Mouse (Mus musculus) bone marrow macrophage, adult 2 months (primary cell): ENCODE data around the gene Nptxr. TPM values are rescaled to one million over a fixed set of nuclear protein-coding genes. Genes with fewer than 3 reads are reported as not detected.

ENCODE experiments used
- H3K27ac ChIP-seq: 2 replicates; pipeline ENCODE4 v1.5.1; 2012; ENCODE audit warnings: low read depth, low read length; ENCODE audit not compliant: insufficient read depth
- H3K4me1 ChIP-seq: 2 replicates; pipeline ENCODE4 v1.6.1; 2012; ENCODE audit warnings: low read length; ENCODE audit not compliant: control insufficient read depth, insufficient read depth
- H3K4me3 ChIP-seq: 2 replicates; pipeline ENCODE4 v1.5.1; 2012; ENCODE audit warnings: mild to moderate bottlenecking, low read length, moderate library complexity; ENCODE audit not compliant: insufficient read depth
- CTCF ChIP-seq: IDR thresholded peaks from 2 replicates; pipeline ENCODE4 v1.5.1; 2012; ENCODE audit warnings: low read depth, mild to moderate bottlenecking, low read length, moderate library complexity
- POLR2A ChIP-seq: IDR thresholded peaks from 2 replicates; pipeline ENCODE4 v1.6.1; 2012; ENCODE audit warnings: mild to moderate bottlenecking, low read depth, low read length, borderline replicate concordance
- polyA plus RNA-seq: library from polyadenylated mRNA; stranded (reverse); fragments of >200 nt; gene quantifications from 2 replicates; pipeline ENCODE4 v1.2.4, GENCODE M21; 2012; ENCODE audit not compliant: missing spikeins, insufficient read depth, insufficient read length

Gene Nptxr
- polyA plus RNA-seq, 1 experiment, result 4.5 TPM

DNA sequence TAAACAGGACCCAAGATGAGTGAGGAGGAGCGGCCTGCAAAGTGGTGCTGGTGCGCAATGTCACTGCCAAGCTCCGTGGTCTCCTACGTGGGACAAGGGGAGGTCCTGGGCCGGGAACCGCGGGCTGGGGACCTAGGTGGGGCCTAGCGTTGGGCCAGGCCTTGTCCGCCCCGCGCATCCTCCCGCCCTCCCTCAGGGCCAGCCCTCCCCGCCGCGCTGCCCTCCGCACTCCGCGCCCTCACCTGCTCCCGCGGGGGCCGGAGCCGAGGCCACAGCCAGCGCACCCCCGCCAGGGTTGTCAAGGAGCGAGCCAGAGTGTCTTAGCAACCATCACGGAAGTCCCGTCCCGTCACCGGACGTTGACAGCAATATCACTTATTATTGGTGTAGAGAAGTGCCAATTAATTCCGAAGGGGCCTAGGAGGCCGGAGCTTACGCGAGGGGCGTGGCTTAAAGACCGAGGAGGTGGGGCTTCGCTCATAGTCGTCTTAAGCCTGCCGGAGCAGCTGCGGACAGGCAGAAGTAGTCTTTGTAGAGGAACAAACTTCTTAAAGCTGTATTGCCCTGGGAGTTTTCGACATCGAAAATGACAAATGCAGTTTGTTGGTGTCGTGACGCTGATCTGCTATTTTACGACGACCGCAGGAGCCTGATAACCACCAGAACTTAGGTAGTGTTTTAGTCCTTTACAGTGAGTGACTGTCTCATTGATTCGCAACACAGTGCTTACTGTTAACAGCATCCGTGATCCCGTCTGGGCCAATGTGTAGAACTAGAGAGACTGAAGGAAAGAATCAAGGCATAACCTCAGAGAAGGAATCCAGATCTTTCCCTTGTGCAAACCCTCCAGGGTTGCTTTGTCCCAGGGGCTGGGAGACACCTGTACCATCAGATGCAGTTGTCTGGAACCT lies 30.2 kb downstream of the Nptxr start:
- H3K4me3 ChIP-seq, result peak overlapping the region; percentile 75
- TF ChIP-seq POLR2A (no peak), CTCF (no peak)
- H3K27ac ChIP-seq, result peak overlapping the region; percentile 49
- H3K4me1 ChIP-seq, result peaks cover 30% of the 10 kb centered on the region

DNA sequence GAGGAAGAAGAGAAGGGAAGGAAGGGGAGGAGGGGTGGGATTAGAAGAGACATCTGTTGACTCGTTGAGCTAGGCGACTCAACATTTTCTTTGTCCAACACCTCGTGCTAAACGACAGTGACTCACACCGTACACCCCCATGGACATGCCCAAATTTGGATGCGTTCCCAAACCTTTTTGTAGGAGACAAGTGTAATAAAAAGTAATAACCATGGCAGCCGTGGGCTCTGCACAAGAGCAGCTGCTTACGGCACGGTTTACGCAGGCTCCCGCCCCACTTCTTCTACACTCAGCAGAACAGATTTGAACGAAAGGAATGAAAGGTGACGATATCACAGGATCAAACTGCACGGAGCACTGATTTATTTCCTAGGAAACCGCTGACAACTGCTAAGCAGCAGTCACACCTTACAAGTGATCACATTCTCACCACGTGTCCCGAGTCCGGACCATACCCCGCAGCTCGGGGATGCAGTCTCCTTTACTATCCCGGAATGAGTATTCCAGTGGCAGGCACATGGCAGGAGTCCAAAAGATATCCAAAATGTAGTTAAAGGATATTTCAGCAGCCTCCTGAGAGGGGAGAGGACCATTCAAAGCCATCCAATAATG lies 33.8 kb downstream of the Nptxr start:
- TF ChIP-seq CTCF (no peak), POLR2A (no peak)
- Histone ChIP-seq H3K4me1 (peaks cover 50% of the 10 kb centered on the region), H3K27ac (no peak overlapping the region), H3K4me3 (no peak overlapping the region)

DNA sequence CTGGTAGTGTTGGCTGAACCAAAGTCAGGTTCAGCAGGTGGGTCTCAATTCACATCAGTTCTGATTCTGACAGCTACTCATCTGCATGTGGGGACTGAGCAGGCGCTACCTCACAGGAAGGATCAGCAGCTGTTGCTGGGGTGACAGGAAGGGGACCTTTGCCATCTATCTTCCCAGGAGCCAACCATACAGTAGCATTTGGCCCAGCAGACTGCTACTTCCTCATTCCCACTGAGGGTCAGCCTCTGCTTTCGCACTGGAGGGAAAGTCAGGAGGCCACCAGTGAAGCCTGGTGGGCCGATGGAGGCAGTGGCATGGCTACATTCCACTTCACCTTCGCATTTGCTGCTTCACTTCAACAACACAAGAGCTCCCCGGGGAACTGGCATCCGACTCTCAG lies 36.3 kb downstream of the Nptxr start:
- Histone ChIP-seq H3K4me1 (peaks cover 66% of the 10 kb centered on the region), H3K4me3 (peak overlapping the region; percentile 15), H3K27ac (peak overlapping the region; percentile 59)
- TF ChIP-seq CTCF (no peak), POLR2A (no peak)

DNA sequence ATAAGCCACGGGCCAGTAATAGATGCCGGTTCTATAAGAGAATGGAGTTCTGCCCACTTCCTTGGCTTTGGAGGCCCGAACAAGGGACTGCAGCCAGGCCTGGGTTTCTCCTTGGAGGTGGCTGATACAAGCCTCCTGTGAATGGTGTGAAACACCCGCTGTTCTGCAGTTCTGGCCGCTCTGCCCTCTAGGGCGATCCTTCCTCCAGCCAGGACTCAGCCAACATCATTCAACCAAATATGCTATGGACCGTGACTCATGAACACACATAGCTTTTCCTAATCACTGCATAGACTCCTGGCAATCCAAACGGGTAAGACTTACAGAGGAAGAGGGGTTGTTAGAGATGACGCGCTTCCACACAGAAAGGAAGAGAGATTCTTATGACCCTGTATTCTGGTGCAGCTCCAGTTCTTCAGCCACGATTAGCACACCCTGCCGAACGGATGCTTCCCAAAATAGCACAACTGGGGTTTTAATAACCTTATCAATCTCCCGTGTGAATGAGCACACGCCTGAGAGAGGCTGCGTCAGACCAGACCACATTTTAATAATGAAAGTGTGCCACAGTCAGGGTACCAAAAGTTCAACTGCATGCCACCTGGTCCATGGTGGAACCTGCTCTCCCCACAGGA lies 37.1 kb downstream of the Nptxr start:
- peaks cover 61% of the 10 kb centered on the region for H3K4me1 ChIP-seq
- H3K27ac ChIP-seq, result no peak overlapping the region
- no peak for TF ChIP-seq POLR2A
- TF ChIP-seq CTCF, result no peak
- H3K4me3 ChIP-seq, result no peak overlapping the region

DNA sequence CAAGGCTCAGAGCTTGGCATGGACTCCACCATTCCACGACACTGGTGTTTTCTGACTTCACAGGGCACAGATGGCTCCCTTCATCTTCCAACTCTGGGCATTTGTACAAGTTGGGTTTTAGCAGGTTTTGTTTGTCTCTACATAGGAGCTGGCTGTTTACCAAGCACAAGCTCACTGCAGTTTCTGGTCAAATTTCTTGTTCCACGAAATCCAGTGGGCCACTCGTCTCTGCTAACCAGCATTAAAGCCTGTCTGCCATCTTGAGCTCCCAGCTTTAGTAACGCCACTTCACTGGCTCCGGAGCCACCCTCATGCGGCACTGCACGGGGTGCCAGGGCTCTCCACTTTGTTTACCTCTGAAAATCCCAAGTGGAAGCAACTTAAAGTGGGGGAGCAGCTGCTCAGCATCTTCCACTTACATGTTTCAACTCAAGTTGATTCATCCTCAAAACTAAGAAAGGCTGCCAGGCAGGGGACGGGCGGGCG lies 37.9 kb downstream of the Nptxr start:
- TF ChIP-seq CTCF (no peak), POLR2A (no peak)
- Histone ChIP-seq H3K27ac (no peak overlapping the region), H3K4me1 (peaks cover 61% of the 10 kb centered on the region), H3K4me3 (no peak overlapping the region)

DNA sequence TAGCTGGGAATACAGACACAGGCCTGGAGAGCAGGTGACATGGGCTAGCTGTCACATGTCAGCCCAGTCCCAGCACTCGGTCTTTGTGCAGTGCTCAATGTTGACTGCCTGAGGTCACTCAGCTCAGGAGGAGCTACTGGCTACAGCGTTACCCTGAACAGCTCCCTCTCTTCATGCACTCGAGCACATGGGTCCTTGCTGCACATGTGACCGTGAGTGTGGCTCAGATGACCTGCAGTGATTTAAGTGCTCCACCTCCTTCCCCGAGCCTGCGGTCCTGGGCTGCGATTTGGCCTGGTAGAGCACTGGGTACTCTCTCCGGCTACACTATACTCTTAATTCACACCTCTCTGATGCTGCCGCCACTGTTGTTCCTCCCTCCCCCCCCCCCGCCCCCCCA lies 38.4 kb downstream of the Nptxr start:
- H3K4me1 ChIP-seq, result peaks cover 61% of the 10 kb centered on the region
- no peak overlapping the region for H3K27ac ChIP-seq
- TF ChIP-seq CTCF, result no peak
- no peak for TF ChIP-seq POLR2A
- no peak overlapping the region for H3K4me3 ChIP-seq

DNA sequence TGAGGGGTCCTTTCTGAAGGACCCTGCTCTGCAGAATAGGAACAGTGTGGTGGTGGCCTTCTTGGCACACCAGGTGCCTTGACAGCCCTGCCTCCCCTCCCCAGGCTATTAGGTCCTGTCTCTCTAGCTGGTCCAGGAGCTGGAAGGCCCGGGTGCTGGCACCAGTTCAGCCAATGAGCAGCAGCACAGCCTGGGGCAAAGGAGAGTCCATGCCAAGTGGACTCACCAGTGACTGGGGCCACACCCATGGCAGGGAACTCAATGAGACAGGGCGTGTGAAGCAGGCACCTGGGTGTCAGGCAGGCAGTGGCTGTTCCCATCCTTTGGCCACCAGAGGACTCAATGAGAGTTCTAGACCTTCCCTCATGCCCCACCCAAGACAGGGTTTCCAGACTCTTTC lies 39.2 kb downstream of the Nptxr start:
- no peak overlapping the region for H3K4me3 ChIP-seq
- H3K4me1 ChIP-seq, result peaks cover 62% of the 10 kb centered on the region
- no peak overlapping the region for H3K27ac ChIP-seq
- TF ChIP-seq CTCF, result no peak

DNA sequence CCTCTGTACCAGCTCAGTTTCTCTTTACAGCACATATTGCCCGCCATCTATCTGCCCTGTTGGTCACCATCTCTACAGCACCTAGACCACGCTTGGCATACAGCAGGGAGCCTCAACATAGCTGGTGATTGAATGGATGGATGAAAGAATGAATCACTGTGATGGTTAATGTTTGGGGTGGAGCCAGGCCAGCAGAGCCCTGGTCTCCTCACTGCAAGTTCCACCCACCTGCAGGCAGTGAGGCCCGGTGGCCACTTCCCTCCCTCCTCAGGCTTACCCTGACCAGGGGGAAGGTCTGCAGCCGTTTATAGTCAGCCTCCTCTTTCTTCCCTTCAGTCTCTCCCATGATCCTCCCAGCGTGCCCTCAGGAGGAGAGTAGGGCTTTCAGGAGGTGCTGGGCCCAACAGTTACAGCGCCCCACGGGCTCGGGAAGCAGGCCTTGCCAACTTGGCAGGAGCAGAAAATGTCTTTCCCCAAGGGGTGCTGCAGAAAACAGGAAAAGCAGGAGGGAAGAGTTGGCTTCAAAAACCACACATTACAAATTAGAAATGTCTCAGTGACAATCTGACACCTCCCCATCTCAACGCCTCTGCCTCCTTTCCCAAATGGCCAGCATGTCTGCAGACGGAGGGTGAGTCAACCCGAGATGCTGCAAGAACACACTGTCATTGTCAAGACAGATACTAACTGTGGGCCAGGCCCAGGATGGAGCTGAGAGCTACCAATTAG lies 39.9 kb downstream of the Nptxr start:
- Histone ChIP-seq H3K4me1 (peaks cover 57% of the 10 kb centered on the region), H3K4me3 (no peak overlapping the region), H3K27ac (no peak overlapping the region)
- no peak for TF ChIP-seq CTCF
- no peak for TF ChIP-seq POLR2A

DNA sequence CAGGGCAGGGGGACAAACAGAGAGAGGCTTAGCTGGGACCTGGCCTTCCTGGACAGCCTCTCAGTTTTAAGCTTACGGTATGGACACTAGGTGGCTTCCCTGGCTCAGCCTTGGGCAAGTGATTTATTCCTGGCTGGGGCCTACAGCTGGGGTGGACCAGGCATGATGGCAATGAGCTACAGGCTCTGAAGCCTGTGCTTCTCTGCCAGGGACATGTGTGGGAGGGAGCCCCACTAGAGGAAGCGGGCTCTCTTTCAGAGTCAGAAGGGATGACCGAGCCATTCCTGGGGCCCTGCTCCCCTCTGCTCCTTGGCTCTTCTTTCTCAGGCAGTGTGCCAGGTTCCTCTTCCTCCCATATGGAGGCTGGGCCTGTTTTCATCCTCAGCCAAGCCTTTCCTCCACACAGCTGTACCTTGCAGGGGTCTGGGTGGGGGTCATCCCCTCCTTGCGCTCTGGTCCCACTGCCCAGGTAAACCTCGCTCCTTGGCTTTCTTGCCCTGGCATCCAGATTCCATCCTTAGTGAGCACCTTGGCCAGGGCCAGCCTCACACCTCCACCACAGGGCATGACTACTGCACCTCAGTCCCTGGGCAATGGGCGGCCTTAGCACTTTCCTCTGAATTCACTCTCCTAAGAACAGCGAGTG lies 40.8 kb downstream of the Nptxr start:
- H3K27ac ChIP-seq, result peak overlapping the region; percentile 29; the same call in 1 of the 2 replicates
- TF ChIP-seq POLR2A (no peak), CTCF (no peak)
- peaks cover 47% of the 10 kb centered on the region for H3K4me1 ChIP-seq
- no peak overlapping the region for H3K4me3 ChIP-seq
